Mouse (Mus musculus) mature B cell (primary cell): ENCODE data around the gene AI597479.

Experiments
- in situ Hi-C: fragments of 300-500 bp; cut with MboI; formaldehyde crosslinking; loops from 2 replicates; pipeline ENCODE4 v1.14.3; 2019

The AI597479 gene

GRCm38 (mm10) chr1:43098031-43098984, at the start of gene AI597479, which contains the start of gene Tgfbrap1:
Gene AI597479 (plus strand): TSS chr1:43098710.
Gene Tgfbrap1 (minus strand): TSS chr1:43098637.
- in situ Hi-C loops: no loop called here

GRCm38 (mm10) chr1:43051903-43052302, 46.6 kb upstream of the AI597479 start:
- in situ Hi-C loops: no loop called here

DNA sequence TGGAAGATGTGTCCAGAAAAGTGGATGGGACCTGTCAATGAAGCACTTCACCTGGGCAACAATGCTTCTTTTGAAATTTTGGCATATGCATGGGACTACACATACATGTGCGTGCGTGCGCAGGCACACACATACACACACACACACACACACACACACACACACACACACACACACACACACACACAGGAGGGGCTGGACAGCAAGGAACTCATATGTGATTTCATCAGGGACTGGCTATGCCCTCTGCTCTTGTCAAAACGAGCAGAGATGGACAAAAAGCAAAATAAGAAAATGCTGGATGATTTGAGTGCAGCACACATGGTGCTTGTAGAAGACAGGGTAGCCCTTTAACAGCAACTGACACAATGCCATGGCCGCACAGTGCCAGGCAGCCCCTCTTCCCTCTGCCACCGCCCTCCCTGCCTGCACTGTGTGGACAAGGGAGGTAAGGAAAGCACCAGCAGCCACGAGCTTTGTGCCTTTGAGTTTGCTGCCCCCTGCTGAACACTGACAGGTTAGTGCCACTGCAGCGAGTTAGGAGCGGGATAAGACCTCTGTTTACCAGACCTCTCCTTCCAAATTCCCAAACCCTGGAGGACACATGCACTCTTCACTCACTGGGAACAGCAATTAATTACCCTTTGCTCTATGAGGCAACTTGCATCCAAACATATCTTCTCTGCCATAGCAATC, 32.7 kb upstream of the AI597479 start:
- in situ Hi-C loops: no loop called here

- in situ Hi-C loops: no loop called here
Measured at GRCm38 (mm10) chr1:43066573-43066972, 31.9 kb upstream of the AI597479 start.

DNA sequence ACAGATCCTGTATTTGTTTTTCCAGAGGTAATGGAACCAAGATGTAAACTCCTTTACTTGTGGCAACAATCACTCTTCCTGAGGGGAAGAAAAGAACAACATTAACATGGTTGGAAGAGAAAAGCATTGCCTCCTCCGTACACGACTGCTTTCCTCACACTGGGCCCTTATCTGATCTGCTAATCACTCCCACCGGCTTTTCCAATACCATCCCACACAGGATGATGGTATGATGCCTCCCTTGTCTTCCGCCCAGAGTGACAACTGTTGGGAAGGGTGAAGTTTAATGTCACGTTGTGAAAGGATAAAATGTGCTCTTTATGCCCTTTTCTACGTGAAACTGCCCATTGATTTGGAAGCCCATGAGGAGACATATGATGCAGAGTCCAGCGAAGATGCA, 31.0 kb upstream of the AI597479 start:
- in situ Hi-C loops: no loop called here

DNA sequence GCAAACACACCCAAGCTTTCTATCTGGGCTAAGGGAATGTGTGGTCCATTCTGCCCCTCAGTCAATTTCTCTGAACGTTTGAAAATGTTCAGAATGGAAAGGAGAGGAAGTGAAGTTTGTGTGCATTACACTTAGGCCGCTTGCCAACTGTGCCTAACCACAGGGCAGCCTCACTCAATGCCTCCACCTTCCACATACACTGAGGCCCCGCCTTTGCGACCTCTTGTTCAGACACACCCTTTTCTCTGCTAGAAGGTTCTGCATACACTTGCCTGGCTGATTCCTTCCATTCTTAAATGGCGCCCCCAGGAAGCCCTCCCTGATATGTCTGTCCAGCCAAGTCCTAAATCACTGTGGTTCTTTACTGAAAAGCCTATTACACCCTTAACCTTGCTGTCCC, 27.8 kb upstream of the AI597479 start:
- in situ Hi-C loops: no loop called here

DNA sequence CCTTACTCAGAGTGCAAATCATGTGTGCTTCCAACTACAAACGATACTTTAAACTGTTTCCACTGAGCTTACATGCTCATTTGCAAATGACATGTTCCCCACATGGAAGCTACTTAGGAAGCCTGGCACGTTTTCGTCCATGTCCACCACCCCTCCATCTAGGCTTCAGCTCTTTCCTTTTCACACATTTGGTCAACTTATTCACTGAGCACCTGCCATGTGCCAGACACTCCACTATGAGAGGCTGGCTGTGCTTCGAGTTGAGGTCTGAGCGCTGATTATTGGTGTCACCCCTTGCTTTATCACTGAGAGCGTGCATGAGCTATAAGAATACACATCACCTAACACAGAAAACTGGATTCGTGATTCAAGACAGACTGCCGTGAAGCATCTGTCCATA, 26.5 kb upstream of the AI597479 start:
- in situ Hi-C loops: no loop called here

GRCm38 (mm10) chr1:43072561-43072960, 25.9 kb upstream of the AI597479 start:
- in situ Hi-C loops: no loop called here

DNA sequence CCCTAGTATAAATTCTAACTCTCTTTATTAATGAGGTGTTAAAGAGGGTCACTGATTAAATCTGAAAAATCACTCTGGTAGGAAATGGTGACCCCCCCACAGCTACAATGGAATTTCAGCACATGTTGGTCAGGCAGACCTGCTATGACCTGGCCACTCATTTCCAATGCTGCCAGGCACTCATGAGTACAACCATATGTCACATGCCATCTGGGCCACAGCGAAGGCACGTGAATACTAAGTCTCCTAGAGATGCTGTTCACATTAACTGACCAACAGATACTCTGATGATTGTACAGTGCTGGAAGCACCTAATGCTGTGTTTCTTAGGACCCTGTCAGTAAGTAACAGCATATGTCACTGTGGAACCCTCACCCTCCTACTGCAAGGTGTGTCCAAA, 23.7 kb upstream of the AI597479 start:
- in situ Hi-C loops: no loop called here

- in situ Hi-C loops: no loop called here
Measured at GRCm38 (mm10) chr1:43078124-43078523, 20.4 kb upstream of the AI597479 start.

GRCm38 (mm10) chr1:43082946-43083345, 15.6 kb upstream of the AI597479 start:
- in situ Hi-C loops: no loop called here

GRCm38 (mm10) chr1:43090418-43090817, 8.1 kb upstream of the AI597479 start:
- in situ Hi-C loops: no loop called here

DNA sequence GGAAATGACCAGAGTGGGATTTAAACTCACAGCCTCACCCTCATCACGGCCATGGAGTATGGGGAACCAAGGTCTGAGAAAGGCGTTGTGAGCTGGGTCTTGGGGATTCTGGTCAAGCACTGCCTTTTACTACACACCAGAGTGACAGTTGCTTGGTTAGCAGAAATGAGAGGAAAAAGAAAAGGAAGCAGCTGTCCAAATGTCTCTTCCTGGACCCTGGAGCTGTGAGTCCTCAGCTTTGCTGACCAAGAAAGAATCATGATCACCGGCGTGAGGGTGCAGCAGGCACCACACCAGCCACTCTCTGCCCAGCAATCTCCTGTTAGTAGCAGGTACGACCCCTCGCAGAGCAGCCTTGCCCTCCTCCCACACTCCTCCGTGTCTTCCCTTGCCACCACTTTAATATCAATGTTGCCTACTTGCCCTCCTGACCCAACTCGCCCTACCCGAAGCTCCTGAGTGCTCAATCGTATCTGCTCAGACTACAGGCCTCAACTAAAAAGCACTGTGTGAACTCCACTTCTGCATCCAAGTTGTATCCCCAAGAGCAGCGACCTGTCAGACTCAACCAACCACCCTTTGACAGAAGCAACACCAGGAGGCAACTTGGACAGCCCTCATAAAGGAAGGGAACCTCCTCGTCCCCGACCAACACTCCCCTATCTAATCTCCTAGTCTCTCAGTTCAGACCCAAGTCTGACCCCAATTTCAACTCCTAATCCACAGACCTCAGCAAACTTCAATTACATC, 7.0 kb upstream of the AI597479 start:
- in situ Hi-C loops: no loop called here

- in situ Hi-C loops: no loop called here
Measured at GRCm38 (mm10) chr1:43092056-43093015, 6.2 kb upstream of the AI597479 start.

DNA sequence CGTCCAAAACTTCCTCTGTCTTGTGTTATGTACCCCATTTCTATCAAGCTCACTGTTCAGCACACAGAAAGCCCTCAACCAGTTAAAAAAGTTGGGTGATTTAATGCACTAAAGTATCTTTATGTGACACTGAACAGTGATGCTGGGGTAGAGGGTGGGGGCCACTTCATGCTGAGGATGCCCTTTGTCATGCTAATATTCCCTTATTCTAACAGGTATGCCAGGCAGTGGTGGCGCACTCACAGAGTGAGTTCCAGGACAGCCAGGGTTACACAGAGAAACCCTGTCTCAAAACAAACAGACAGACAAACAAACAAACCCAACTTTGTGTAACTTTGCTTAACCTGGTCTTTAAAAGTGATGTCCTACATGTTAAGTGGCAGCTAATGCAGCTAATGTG, 4.3 kb upstream of the AI597479 start:
- in situ Hi-C loops: no loop called here

GRCm38 (mm10) chr1:43108729-43109128, 10.2 kb downstream of the AI597479 start:
- in situ Hi-C loops: no loop called here

DNA sequence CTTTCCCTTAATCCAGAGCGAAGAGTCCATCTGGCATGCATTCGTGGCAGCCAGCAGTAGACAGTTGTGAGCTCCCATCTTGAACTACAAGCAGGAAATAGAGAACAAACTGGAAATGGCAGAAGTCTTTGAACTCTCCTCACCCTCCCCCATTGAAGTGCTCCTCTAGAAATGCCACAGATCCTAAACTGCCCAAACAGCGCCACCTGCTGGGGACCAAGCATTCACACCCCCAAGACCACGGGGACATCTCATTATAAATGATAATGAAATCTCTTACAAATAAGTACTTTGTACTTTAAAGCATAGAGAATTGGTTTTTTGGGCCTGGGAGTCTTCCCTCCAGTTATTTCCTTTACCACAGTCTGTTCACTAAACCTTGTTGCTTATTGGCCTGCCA, 12.0 kb downstream of the AI597479 start:
- in situ Hi-C loops: no loop called here

DNA sequence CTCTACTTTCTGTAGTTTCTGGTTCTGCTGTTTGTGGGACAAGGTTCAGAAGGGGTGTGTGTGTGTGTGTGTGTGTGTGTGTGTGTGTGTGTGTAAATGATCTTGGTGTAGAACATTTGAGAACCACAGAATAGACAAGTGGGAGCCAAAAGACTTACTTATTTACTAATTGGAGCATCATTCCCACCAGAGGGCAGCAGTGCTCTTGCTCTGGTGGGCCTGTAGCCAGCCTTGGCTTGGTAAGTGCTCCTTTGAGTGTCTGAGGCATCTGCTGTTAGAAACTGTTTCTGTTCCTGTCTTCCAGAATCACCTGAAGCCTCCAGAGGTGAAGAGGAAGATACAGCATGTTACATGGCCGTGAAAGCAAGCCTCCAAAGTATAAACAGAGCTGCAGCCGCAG, 14.4 kb downstream of the AI597479 start:
- in situ Hi-C loops: no loop called here

DNA sequence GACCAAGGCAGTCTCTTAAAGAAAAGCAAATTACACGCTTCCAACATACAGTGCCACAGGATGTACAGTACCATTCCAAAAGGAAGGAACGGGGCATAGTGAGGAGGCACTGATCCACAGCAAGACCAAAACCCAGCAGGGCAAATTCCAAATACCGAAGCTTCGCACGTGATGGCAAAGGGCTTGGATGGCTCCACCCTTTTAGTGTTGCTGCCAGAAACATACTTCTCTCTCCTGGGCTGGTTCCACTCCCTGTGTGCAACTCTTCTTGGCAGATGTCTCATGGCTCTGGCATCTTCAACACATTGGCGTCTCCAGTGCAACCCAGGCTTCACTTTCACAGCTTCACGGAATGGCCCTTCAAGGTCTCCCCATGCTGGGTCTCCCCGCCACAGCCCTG, 18.9 kb downstream of the AI597479 start:
- in situ Hi-C loops: no loop called here

DNA sequence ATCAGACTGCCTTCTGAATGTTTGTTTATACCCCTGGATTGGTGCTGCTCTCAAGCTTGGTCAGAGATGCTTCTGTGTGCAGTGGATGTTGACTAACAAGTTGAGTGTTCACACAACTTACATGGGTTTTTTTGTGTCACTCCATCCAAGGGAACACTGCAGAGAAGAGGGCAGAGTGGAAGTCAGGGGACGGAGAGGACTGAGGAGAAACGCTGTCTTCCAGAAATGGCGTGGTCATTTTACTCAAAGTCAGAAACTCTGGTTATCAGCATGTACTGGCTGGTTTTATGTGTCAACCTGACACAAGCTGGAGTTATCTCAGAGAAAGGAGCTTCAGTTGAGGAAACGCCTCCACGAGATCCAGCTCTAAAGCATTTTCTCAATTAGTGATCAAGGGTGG, 22.4 kb downstream of the AI597479 start:
- in situ Hi-C loops: no loop called here

DNA sequence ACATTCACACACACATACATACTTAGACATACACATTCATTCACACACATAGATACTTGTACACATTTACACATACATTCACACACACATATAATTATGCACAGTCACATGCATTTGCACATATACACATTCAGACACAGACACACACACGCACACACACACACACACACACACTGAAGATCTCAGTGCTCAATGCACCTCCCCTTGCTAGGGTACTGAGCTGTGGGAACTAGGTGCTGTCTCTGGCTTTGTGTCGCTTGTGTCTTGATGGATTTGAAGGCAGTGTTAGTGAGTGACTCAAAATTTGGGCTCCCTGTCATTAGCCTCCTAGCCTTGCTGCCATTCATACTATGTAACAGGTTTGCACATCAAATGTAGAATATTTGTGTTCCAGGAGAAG, 24.1 kb downstream of the AI597479 start:
- in situ Hi-C loops: no loop called here
